Mouse (Mus musculus) c-Kit-positive CD71-positive TER-119-negative erythroid progenitor cells, embryonic 14.5 days (primary cell): ENCODE measurements around the gene Igfbp2.

ENCODE experiments used
- DNase-seq: peaks from one replicate; pipeline ENCODE4 v3.0.0-alpha.2; 2013; ENCODE audit warnings: low read depth

Gene Igfbp2

DNA sequence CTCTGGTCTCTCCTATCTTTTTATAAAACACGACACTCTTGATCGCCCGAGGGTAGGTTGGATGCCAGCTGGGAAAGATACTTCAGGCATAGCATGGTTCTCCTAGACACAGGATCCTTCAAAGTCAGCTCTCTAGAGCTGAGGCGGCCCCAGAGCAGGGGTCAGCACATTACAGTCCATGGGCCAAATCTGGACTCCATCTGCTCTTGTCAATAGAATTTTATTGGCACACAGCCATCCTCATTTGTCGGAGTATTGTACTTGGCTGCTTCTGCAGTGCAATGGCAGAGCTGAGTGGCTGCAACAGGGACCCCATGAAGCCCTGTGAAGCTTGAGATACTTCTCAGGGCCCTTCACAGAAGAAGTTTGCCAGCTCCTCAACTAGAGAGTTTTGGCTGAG lies 9.1 kb upstream of the Igfbp2 start:
- DNase-seq: no peak

DNA sequence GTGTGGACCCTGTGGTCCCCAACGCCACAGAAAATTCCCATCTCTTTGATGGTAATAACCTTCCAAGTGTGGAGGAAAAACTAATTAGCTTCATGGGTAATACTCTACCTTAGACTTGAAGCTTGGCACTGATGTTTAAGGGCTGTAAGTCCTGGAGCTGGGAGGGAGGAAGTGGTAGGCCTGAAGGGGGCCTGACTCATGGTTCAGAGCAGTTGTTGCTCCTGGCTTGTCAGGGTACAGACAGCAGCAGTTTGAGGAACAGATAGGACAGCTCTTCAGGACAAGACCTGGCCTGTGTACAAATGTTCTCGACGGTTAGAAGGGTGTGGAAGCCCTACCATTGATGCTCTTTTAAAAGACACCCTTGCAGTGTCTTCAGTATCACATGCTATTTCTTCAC lies 8.7 kb upstream of the Igfbp2 start:
- no peak for DNase-seq

DNA sequence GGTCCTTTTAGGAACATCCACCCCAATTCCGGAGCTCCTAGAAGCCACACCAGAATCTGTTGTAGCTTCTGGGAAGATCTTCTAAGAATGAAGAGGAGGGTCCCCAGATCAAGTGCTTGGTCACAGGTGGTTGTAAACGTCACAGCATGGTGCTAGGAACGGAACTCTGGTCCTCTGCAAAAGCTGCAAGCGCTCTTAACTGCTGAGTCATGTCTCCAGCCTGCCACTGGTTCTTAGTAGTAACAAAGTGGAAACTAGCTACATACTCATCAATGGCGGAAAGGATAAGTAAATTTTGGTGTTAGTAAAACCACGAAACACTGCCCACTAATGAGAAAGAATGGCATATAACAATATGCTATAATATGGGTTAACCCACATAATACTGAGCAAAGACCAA lies 4.3 kb upstream of the Igfbp2 start:
- no peak for DNase-seq

DNA sequence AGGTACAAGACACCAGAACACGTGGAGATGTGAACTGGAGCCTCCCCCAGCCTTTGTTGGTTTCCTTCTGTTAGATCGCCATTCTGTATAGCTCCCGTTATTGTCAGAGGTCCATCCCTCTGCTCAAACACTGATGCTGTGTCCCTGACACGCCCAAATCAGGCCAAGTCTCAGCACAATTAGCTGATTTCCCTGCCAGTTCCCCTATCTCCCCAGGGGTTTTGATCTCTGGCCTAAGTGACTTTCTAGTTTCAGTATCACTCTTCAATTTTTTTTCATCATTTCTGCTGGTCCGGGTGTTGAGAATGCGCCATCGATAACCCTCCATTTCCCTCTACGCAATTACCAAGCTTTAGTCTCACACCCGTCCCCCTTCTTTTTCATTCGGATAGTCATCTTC lies 1.4 kb upstream of the Igfbp2 start:
- no peak for DNase-seq

DNA sequence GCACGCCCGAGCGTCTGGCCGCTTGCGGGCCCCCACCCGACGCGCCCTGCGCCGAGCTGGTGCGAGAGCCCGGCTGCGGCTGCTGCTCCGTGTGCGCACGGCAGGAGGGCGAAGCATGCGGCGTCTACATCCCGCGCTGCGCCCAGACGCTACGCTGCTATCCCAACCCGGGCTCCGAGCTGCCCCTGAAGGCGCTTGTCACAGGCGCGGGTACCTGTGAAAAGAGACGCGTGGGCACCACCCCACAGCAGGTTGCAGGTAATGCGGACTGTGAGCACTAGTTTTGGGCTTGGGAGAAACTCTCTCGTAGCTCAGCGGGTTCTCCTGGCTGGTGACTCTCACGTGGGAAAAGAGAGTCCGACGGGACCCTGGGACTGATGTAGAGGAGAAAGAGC lies 401 bp downstream of the Igfbp2 start:
- DNase-seq: no peak

DNA sequence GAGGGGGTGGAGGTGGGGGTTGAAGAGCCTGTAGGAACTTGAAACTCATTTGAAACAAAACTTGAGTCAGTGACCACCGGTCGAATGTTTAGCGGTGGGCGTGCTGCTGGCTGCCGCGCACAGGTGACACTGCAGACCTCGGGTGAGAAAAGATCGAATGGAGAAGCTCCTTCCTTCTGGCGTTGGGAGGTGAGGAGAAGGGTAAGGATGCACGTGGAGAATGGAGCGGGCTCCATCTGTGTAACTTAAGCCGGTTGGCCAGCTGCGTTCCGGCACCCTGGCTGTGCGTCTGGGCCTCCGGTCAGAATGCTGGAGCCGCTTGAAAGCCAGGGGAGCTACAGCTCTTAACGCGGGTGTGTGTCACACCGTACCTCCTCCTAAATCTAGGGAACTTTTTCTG lies 983 bp downstream of the Igfbp2 start:
- DNase-seq: no peak

DNA sequence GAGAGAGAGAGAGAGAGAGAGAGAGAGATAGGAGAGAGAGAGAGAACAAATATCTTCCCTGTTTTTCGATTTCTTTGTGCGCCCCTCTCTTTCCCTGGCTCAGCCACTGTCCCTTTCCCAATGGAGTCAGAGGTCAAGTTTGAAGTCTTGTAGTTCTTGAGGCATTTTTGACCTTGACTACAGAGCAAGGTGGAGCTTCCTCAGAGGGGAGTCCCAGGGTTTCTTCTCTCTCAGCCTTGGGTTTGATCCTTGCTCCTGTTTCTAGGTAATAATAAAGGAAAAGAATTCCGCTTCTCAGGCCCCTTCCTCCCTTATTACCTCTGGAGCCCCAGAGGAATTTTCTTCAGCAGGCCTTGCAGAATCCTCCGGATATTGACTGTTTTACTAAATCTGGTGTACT lies 1.6 kb downstream of the Igfbp2 start:
- no peak for DNase-seq

DNA sequence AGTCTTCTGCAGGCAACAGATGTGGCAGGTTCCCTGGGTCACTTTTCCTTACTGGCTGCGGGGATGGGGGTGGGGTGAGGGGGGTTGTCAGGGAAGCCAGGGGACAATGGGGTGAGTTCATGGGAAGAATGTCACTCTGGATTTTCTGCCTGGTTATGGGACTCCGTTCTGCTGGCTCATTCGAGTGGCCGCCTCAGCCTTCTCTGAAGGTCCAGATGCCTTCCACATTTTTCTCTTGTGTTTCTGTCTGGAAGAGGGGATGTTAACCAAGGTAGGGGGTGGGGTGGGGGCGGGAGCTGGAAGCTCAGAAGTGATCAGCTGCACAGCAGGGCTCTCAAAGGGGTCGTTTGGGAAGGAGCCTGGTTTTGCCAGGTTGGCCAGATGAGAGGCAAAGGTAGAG lies 2.1 kb downstream of the Igfbp2 start:
- no peak for DNase-seq

DNA sequence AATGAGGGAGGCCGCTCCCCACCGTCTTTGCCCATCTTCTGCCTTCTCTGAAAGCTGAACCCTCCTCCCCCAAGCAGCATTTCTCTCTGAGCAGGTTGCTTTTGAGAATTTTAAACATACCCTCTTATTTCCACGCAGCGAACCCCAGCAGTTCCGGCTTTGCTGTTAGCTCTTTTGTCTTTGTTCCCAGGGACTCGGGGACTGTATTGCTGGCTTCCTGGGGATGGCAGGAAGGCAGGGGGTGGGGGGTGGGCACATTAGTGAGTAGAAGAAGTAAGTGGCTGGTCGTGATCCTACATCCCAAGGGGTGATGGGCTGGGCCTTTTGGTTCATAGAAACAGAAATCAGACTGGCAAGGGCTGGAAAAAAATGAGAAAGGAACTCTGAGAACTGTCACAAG lies 2.6 kb downstream of the Igfbp2 start:
- DNase-seq: no peak

DNA sequence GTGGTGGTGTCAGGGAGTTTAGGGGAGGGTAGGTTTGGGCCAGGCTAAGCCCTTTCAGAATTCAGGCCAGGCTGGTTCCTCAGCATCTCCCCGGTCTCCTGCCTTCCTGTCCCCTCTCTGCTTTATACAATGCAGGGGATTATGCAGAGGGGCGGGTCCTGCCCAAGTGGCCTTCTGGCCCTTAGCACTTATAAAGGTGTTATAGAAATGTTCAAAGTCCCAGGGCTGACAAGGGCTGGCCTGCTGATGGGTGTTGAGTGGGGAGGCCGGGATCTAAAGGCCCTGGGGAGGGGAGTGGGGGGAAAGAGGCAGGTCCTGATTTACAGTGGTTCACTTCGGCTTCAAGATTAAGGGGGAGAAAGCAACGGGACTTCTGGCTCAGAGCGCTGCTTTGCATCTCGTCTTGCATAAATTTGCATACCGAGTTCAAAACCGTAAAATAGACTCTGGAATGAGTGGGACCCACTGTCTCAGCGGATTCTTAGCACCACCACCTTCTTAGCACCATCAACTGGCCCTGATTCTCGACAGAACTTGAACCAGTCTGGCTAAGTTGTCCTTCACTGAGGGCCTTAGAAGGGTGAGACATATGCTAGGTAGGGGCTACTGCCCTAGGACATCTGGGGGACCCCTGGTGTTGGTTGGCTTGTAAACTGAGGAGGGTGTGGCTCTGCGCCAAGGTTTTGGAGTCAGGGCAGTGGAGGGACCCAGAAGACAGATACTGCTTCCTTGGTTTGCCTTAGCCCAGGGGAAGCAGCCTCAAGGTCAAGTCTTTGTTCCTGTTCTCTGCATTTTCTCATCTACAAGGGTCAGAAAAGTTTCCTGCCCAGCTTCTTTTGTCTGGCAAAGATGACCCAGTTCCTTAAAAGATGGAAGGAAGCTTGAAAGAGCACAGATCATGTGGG lies 3.4 kb downstream of the Igfbp2 start:
- DNase-seq: no peak

DNA sequence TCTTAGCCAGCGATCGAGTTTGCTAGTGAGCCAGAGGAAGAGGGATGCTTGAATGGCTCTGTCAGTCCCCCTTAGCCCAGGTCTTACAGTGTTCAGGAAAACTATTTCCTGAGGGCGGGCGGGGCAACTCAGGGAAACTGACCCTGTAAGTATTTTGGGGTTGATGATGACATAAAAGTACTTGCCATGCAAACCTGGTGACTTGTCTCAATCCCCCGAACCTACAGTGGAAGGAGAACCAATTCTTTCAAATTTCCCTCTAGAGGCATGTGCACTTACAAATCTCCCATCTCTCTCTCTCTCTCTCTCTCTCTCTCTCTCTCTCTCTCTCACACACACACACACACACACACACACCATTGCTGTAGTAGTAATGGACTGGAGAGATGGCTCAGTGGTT lies 4.5 kb downstream of the Igfbp2 start:
- no peak for DNase-seq

DNA sequence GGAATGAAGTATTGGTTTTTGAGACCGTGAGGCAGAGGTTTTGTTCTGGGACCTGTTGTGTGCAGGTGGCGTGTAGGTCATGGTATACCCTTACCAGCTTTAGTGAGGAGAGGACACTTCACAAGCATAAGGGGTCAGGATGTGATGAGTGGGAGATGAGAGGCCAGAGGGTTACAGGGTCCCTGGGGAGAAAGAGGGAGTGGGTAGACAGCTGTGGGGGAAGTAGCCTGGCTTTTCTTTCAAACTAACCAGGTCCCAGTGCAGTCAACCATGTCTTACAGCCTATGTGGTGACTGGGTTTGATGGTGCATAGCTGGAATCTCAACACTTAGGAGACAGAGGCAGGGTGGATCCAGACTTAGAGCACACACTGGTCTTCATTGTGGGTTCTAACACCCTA lies 6.2 kb downstream of the Igfbp2 start:
- no peak for DNase-seq

DNA sequence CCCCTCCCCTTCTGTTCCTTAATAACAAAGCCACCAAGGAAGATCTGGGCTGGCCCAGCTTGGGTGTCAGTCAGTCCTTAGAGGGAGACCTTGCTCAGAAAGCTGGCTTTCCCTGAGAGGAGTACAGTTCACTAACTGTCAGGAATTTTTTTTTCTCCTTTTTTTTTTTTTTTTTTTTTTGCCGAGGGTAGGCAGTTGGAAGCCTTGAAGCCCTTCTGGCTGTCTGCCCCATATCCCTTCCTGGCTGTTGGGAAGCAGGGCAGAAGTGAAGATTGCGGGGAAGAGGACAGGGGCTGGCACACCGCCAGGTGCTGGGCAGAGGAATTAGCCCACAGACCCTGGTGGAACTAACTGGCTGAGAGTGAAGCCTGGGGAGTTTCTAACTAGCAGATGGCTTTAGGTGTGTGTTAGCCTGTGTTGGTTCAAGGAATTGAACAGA lies 8.4 kb downstream of the Igfbp2 start:
- no peak for DNase-seq

DNA sequence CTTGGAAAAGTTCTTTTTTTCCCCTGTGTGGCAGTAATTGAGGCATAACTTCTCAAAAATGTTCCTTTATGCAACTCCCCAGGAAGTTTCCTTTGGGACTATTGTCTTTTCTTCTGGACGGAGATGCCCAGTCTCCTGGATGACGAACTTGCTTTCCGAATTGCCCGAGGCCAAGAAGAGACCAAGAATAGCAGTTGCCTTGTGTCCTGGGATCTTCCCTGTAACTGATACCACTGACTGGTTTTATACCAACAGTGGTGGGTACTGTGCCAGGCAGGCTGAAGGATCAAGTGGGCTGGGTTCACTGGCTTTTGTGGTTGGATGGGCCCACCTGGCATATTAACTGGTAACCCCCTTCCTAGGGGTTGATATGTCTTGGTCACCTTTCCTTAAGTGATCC lies 9.3 kb downstream of the Igfbp2 start:
- no peak for DNase-seq

DNA sequence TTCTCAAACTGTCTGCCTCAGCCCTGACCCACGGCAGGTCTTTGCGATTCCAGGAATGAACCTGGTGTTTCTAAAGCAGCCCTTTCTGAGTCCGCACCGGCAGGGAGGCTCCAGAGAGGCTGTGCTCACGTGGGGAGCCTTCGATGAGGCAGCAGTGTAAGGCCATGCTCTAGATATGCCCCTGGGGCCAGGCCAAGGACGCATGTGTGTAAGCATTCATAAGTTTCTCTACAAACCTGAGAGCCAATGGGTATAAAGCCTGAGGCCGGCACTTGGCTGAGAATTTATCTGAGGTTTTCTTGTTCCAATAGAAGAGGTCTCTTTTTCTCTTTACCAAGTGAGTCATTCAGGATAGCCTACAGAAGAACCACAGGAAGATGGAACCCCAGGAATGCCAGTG lies 15.1 kb downstream of the Igfbp2 start:
- no peak for DNase-seq

DNA sequence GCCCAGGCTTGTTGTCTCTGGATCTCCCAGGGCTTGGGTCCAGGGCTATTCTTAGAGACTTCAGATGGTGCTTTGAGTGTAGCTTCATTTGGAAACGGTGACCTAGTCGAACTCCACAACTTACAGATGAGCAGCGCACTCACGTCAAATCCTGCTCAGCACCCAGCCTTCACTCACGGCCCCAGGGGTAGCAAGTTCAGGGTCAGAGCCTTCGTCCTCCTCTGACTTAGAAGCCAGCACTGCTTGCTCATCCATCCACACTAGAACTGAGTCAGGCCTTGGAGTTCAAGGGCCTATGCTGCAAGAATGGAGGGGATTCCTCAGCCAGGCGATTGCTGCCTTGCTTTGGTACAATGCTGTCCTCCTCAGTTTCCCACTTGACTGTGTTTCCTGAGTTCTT lies 15.5 kb downstream of the Igfbp2 start:
- DNase-seq: no peak

DNA sequence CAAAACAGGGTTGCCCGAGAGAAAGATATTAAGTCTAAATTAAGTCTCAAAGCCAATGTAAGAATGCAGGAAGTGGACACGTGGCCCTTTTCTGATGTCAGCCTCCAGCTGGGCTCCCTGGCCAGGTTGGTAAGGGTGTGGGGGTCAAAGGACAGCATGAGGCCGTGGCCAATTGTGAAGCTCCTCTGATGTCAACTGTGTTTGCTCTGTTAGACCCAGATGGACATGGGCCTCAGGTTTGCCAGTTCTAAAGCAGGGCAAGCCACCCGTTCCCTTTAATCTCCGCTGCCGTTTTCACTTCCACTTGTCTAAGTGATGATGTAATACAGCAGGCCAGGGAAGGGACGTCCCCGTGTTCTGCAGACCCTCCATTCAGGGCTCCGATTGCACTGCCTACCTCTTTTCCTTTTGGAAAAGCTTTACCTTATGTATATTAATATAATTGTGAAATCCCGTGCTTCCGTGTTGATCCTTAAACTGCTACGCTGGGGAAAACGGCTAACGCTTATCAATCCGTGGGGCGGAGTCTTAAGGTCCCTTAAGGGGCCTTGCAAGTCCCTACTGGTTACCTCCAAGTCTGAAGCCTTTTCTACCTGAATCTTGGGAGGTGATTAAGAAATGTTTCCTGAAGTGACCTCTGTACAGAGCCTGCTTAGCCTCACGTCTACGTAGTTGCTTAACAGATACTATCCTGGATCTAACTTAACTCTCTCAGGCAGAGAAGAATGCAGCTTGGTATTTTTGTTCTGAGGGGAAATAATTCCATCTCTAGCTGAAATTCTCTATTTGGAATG lies 18.6 kb downstream of the Igfbp2 start:
- DNase-seq: no peak

DNA sequence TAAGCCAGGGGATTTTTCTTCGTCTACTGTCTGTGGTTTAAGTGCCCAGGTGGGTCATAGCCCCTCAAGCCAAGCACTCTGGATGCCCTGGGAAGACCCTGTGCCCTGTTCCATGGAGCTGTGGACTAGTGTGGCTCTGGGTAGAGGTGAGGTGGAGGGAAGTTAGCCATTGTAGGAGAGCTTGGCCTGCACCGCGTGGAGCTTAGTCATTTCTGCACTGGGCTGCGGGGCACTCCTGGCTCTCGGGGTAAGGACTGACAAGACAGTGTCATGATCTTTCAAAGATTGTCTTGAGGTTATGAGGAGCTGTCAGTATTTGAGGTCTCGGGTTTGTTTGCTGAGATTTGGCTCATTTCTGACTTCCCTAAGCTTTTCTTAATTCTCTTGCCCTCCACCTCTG lies 20.4 kb downstream of the Igfbp2 start:
- DNase-seq: no peak

DNA sequence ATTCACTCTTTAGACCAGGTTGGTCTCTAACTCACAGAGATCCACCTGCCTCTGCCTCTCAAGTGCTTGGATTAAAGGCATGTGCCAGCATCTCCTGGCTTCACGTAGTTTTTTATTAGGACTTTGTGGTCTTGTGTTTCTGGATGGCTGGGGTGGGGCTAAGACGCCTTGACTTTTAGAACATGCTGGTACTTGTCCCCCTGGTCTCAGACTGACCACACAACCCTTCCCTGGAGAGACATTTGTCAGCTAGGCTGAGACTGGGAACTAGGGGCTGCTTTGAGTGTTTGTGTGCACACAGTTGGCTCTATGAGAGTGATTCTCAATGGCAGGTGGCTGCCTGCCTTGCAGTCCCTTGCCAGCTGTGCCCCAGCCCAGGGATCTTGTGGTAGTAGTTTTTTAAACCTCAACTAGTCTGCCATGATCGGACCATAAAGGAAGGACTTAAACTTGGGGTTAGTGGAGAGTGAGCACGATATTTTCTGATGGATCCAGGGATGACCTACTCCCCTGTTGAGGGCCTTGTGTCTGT lies 23.6 kb downstream of the Igfbp2 start:
- no peak for DNase-seq

DNA sequence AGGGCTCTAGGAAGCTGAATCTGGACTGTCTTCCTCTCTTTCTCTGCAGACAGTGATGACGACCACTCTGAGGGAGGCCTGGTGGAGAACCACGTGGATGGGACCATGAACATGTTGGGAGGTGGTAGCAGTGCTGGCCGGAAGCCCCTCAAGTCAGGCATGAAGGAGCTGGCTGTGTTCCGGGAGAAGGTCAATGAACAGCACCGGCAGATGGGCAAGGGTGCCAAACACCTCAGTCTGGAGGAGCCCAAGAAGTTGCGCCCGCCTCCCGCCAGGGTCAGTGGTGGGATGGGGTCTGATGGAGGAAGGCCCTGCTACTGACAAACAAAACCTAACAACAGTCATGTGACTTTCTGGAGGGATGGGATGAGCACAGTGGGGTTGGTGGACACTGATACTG lies 24.7 kb downstream of the Igfbp2 start:
- no peak for DNase-seq

DNA sequence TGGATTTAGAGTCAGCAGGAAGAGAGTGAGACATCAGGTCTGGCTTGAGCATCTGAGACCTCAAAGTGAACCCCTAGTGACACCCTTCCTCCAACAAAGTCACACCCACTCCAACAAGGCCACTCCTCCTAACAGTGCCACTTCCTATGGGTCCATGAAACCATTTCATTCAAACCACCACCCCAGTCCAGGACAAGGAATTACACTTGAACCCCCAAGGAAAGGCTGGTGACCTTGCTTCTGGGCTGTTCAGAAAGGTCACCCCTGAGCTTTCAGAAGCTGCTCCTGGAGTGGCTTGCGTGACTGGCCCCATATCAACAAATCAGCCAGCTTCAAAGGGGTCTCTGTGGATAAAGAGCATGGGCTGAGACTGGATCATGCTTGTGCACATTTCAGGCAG lies 29.5 kb downstream of the Igfbp2 start:
- DNase-seq: no peak

DNA sequence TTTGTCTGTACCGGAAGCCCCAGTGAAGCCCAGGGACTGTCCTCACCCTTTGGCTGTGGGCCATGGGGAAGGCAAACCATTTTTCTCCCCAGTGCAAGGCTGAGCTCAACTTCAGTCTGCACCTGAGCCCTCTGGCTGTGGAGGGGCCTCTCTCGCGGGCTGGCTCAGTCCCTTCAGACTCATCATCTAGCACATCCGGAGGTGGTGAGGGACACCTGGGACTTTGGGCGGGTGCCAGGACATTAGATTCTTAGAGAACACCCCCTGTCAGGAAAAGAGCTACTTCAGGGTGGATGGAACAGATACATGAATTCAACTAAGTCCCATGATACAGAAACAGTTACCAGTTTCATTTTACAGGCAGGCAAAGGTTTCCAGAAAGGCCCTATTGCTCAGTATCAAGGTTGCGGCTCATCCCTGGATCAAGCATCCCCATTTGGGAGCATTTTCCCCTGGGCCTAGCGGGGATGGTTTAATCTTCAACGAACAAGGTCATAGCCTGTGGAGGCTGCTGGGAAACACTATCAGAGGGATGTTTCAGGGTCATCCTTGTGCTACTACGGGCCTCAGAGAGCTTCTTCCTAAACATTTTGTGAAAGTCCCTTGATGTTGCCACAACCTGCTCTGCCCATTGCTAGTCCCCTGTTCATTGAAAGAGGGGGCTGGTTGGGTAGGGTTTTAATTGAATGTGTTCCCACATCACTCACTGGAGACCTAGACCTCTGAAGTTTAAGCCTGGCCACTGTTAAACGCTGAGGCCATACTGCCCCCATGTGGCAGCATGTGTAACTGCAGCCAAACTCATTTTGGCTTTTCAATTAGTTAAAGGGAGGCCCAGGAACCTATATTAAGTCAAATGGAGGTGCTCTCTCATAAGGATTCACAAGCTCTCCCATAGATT lies 30.3 kb downstream of the Igfbp2 start:
- peak; percentile 31 for DNase-seq
